ENCODE assay signal across 14 mouse cellular contexts in genomic region chr11:8293322-8294014, GRCm38 (mm10).
A peak's percentile ranks its signal among the peaks of the same experiment; 100 is the strongest.
DNase-seq lines count a peak whose midpoint lies in the region; ATAC-seq lines count a peak whose summit lies in the region.
"Had no signal": no experiment of that assay in that cellular context is flagged by ENCODE, and none has a peak within 500 bp of the region (broad histone marks: within the 10 kb centered on the region; RNA-seq: fewer than 3 reads in every experiment).

No protein-coding gene starts in this region.

- 46% methylated on average over 6 of the region's 6 CpGs for WGBS in lung, embryonic 16.5 days
- WGBS in midbrain, embryonic 14.5 days, result 47% methylated on average over 6 of the region's 6 CpGs

- no peak overlapping the region for H3K9ac ChIP-seq in lung, embryonic 16.5 days (ENCODE audit: low read length)
- H3K9ac ChIP-seq in midbrain, embryonic 14.5 days (replicated peaks; ENCODE audit: low read length), result no peak overlapping the region

- H3K4me1 ChIP-seq in lung, embryonic 16.5 days (replicated peaks; ENCODE audit: control insufficient read depth, insufficient read depth, low read length), result no peaks in the 10 kb centered on the region
- H3K4me1 ChIP-seq in midbrain, embryonic 14.5 days (ENCODE audit: control insufficient read depth, insufficient read depth, low read length), result no peaks in the 10 kb centered on the region

- peak; percentile 52 for ATAC-seq in lung, embryonic 16.5 days (ENCODE audit: low read depth)
- ATAC-seq in midbrain, embryonic 14.5 days (ENCODE audit: low FRiP score, low TSS enrichment), result no peak

- no peaks in the 10 kb centered on the region for H3K36me3 ChIP-seq in lung, embryonic 16.5 days (ENCODE audit: control insufficient read depth, insufficient read depth, low read length)
- H3K36me3 ChIP-seq in midbrain, embryonic 14.5 days (ENCODE audit: control insufficient read depth, insufficient read depth, low read length), result no peaks in the 10 kb centered on the region

- H3K4me3 ChIP-seq in lung, embryonic 16.5 days (ENCODE audit: low read length), result no peak overlapping the region
- H3K4me3 ChIP-seq in midbrain, embryonic 14.5 days (replicated peaks; ENCODE audit: low read depth, low read length), result no peak overlapping the region
- H3K4me3 ChIP-seq: erythroblast, embryonic 14.5 days had no signal

- no peak overlapping the region for H3K4me2 ChIP-seq in lung, embryonic 16.5 days (ENCODE audit: low read depth, low read length)
- no peak overlapping the region for H3K4me2 ChIP-seq in midbrain, embryonic 14.5 days (ENCODE audit: low read length)

- DNase-seq in lung, postnatal 14 days, result no peak
- peak; percentile 17 for DNase-seq in embryo, embryonic 11.5 days (ENCODE audit: low read depth, low spot score)
- DNase-seq in forelimb bud, embryonic 11.5 days (ENCODE audit: low read depth, low spot score), result peak; percentile 36
- DNase-seq in midbrain, embryonic 14.5 days, result peak; percentile 38
- no peak for DNase-seq in frontal cortex, postnatal 10 days (ENCODE audit: low spot score in 2 of 2)
- DNase-seq in heart, adult 8-10 months (ENCODE audit: low spot score), result no peak
- DNase-seq in cerebellum, postnatal 36 days, result no peak
- DNase-seq: adrenal gland, postnatal 25 days; cerebellum, adult 11-12 months; heart, postnatal 4 days; kidney, adult 9 months; thymus, postnatal 14 days had no signal

- H3K27ac ChIP-seq in lung, embryonic 16.5 days (ENCODE audit: low read length), result no peak overlapping the region
- no peak overlapping the region for H3K27ac ChIP-seq in midbrain, embryonic 14.5 days (replicated peaks; ENCODE audit: low read depth, low read length)

- no peaks in the 10 kb centered on the region for H3K27me3 ChIP-seq in lung, embryonic 16.5 days (ENCODE audit: control insufficient read depth, insufficient read depth, low read depth, low read length)
- no peaks in the 10 kb centered on the region for H3K27me3 ChIP-seq in midbrain, embryonic 14.5 days (ENCODE audit: control insufficient read depth, insufficient read depth, low read length)

- no peaks in the 10 kb centered on the region for H3K9me3 ChIP-seq in lung, embryonic 16.5 days (ENCODE audit: control insufficient read depth, low read length)
- H3K9me3 ChIP-seq in midbrain, embryonic 14.5 days (ENCODE audit: control insufficient read depth, low read length), result no peaks in the 10 kb centered on the region

Comparison
In these comparisons a context has a peak if more than half of its experiments do, and no peak if none do; other contexts are left out.
1. DNase-seq: peak in embryo, embryonic 11.5 days (single experiment), forelimb bud, embryonic 11.5 days (single experiment) and midbrain, embryonic 14.5 days (single experiment); none in lung, postnatal 14 days (single experiment), frontal cortex, postnatal 10 days (0 of 2), heart, adult 8-10 months (single experiment) and cerebellum, postnatal 36 days (0 of 2).